Mouse (Mus musculus) liver, embryonic 13.5 days (tissue): ENCODE results near the gene Vgf. TPM values are rescaled to one million over a fixed set of nuclear protein-coding genes. Genes with fewer than 3 reads are reported as not detected.

Source experiments
- ATAC-seq: fragments of 200-750 bp; cut with Nextera tagmentation; 2 replicates; pipeline ENCODE4 v1.8.0; 2017; ENCODE audit warnings: low read depth, mild to moderate bottlenecking, moderate number of reproducible peaks, moderate library complexity
- DNase-seq: peaks from one replicate; pipeline ENCODE4 v3.0.0; 2022
- H3K27ac ChIP-seq: fragments of 300-500 bp; sonication (generic); 2 replicates; pipeline ENCODE4 v1.5.1; 2015; ENCODE audit warnings: moderate library complexity, mild to moderate bottlenecking, inconsistent platforms
- H3K27me3 ChIP-seq: fragments of 300-500 bp; sonication (generic); 2 replicates; pipeline ENCODE4 v1.6.1; 2015; ENCODE audit warnings: mild to moderate bottlenecking, inconsistent platforms
- H3K36me3 ChIP-seq: fragments of 300-500 bp; sonication (generic); 2 replicates; pipeline ENCODE4 v1.6.1; 2015; ENCODE audit warnings: mild to moderate bottlenecking, inconsistent platforms
- H3K4me1 ChIP-seq: fragments of 300-500 bp; sonication (generic); replicated peaks from 2 replicates; pipeline ENCODE4 v1.6.1; 2015; ENCODE audit warnings: inconsistent platforms
- H3K4me2 ChIP-seq: fragments of 300-500 bp; sonication (generic); 2 replicates; pipeline ENCODE4 v1.6.1; 2015; ENCODE audit warnings: inconsistent platforms, mild to moderate bottlenecking, moderate library complexity
- H3K4me3 ChIP-seq: fragments of 300-500 bp; sonication (generic); replicated peaks from 2 replicates; pipeline ENCODE4 v1.5.1; 2015; ENCODE audit warnings: mild to moderate bottlenecking, inconsistent platforms
- H3K9ac ChIP-seq: fragments of 300-500 bp; sonication (generic); 2 replicates; pipeline ENCODE4 v1.6.1; 2015; ENCODE audit warnings: mild to moderate bottlenecking, inconsistent platforms
- H3K9me3 ChIP-seq: fragments of 300-500 bp; sonication (generic); replicated peaks from 2 replicates; pipeline ENCODE4 v1.6.1; 2016; ENCODE audit warnings: inconsistent platforms
- WGBS: fragments of 180-500 bp; shearing (Covaris S2); methylation state at CpG from one replicate; pipeline ENCODE4 v1.1.7; 2015; ENCODE audit not compliant: insufficient replicate concordance; 5-methylcytosine and 5-hydroxymethylcytosine counted together
- polyA plus RNA-seq: library from polyadenylated mRNA; unstranded; fragments of >200 nt; fragmentation: Nextera tagmentation; extraction: Ambion mirVana; gene quantifications from 2 replicates; pipeline ENCODE4 v1.2.1, GENCODE M21; 2015

The Vgf gene
- polyA plus RNA-seq, 1 experiment from 2014 or later: not detected

- Histone ChIP-seq H3K36me3 (peaks cover under 1% of the 10 kb centered on the region; the same call in 1 of the 2 replicates), H3K9ac (no peak overlapping the region), H3K9me3 (no peaks in the 10 kb centered on the region), H3K27ac (no peak overlapping the region), H3K27me3 (peaks cover 78% of the 10 kb centered on the region), H3K4me1 (peaks cover 53% of the 10 kb centered on the region), H3K4me2 (peak overlapping the region; percentile 68), H3K4me3 (peak overlapping the region; percentile 45; the same call in 1 of the 2 replicates)
- ATAC-seq (no peak), DNase-seq (no peak)
- WGBS: 14% methylated on average over 22 of the region's 22 CpGs
These were observed 4.2 kb downstream of the Vgf start for GRCm38 (mm10) chr5:137030416-137030810.

GRCm38 (mm10) chr5:137031076-137032032, 5.2 kb downstream of the Vgf start:
- Histone ChIP-seq H3K9me3 (no peaks in the 10 kb centered on the region), H3K4me2 (peak overlapping the region; percentile 87), H3K4me3 (peak overlapping the region; percentile 59), H3K36me3 (peaks cover 10% of the 10 kb centered on the region), H3K27me3 (peaks cover 69% of the 10 kb centered on the region), H3K4me1 (peaks cover 50% of the 10 kb centered on the region), H3K9ac (0 out of 2 replicates have a peak overlapping the region, but pooled peaks have one; percentile 6), H3K27ac (no peak overlapping the region)
- DNase-seq (no peak), ATAC-seq (no peak)
- WGBS: 2% methylated on average over 78 of the region's 78 CpGs

- peaks cover 62% of the 10 kb centered on the region for H3K27me3 ChIP-seq
- peaks cover 16% of the 10 kb centered on the region for H3K36me3 ChIP-seq
- no peaks in the 10 kb centered on the region for H3K9me3 ChIP-seq
- peaks cover 50% of the 10 kb centered on the region for H3K4me1 ChIP-seq
- peak overlapping the region; percentile 87 for H3K4me2 ChIP-seq
- H3K9ac ChIP-seq: 0 out of 2 replicates have a peak overlapping the region, but pooled peaks have one; percentile 6
- no peak for ATAC-seq
- WGBS: under 1% methylated on average over 33 of the region's 33 CpGs
- peak overlapping the region; percentile 59 for H3K4me3 ChIP-seq
- peak; percentile 9 for DNase-seq
- H3K27ac ChIP-seq: no peak overlapping the region
These were observed 5.8 kb downstream of the Vgf start for GRCm38 (mm10) chr5:137032033-137032421.

- peak; percentile 87 for ATAC-seq
- peaks cover 50% of the 10 kb centered on the region for H3K4me1 ChIP-seq
- peak overlapping the region; percentile 59 for H3K4me3 ChIP-seq
- peak overlapping the region; percentile 43; the same call in 1 of the 2 replicates for H3K27ac ChIP-seq
- H3K4me2 ChIP-seq: peak overlapping the region; percentile 87
- peak; percentile 91 for DNase-seq
- H3K9ac ChIP-seq: peak overlapping the region; percentile 68
- peaks cover 22% of the 10 kb centered on the region for H3K36me3 ChIP-seq
- WGBS: under 1% methylated on average over 48 of the region's 49 CpGs
- H3K9me3 ChIP-seq: no peaks in the 10 kb centered on the region
- H3K27me3 ChIP-seq: peaks cover 56% of the 10 kb centered on the region
These were observed 6.5 kb downstream of the Vgf start for GRCm38 (mm10) chr5:137032641-137033074.

DNA sequence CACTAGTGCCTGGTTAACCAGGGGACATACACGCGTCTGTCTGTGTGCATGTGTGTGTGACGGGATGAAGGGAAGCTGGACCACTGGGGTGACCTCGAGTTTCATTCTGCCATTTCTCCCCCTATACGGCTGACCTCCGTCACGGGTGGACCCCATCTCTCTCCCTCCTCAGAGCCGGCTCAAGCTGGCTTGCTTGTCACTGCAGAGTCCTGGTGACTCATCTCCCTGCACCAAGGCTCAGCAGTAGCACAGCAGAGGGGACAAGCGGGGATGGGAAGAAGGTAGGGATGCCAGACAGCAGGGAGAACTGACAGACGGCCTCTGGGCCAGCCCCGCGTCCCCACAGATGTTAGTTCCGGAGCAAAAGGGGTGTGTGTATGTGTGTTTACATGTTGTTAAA, 10.0 kb downstream of the Vgf start:
- WGBS: 81% methylated on average over 13 of the region's 13 CpGs
- H3K27ac ChIP-seq: no peak overlapping the region
- H3K27me3 ChIP-seq: peaks cover 20% of the 10 kb centered on the region
- H3K9me3 ChIP-seq: no peaks in the 10 kb centered on the region
- no peak overlapping the region for H3K4me2 ChIP-seq
- H3K36me3 ChIP-seq: peaks cover 55% of the 10 kb centered on the region
- ATAC-seq (no peak), DNase-seq (no peak)
- peaks cover 28% of the 10 kb centered on the region for H3K4me1 ChIP-seq
- H3K4me3 ChIP-seq: no peak overlapping the region
- no peak overlapping the region for H3K9ac ChIP-seq

DNA sequence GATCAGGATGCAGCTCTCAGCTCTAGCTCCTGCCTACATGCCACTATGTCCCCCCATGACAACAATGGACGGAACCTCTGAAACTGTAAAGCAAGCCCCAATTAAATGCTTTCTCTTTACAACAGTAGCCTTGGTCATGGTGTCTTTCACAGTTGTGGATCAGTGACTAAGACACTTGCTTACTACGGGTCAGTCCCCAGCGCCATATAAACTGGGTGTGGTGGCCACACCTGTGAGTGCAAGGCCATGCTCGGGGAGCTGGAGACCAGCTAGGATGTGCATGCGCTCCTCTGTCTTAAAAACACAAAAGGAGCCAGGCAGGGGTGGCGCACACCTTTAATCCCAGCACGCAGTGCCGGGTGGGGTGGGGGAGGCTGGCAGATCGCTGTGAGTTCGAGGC, 13.3 kb downstream of the Vgf start:
- DNase-seq (no peak), ATAC-seq (no peak)
- Histone ChIP-seq H3K36me3 (peaks cover 76% of the 10 kb centered on the region), H3K4me1 (peaks cover 1% of the 10 kb centered on the region; the same call in 1 of the 2 replicates), H3K9me3 (no peaks in the 10 kb centered on the region), H3K27me3 (no peaks in the 10 kb centered on the region), H3K4me2 (no peak overlapping the region), H3K4me3 (no peak overlapping the region), H3K27ac (no peak overlapping the region), H3K9ac (no peak overlapping the region)
- 88% methylated on average over 10 of the region's 10 CpGs for WGBS

- H3K4me3 ChIP-seq: no peak overlapping the region
- no peaks in the 10 kb centered on the region for H3K27me3 ChIP-seq
- no peak overlapping the region for H3K4me2 ChIP-seq
- peaks cover 21% of the 10 kb centered on the region for H3K4me1 ChIP-seq
- WGBS: 80% methylated on average over 10 of the region's 10 CpGs
- ATAC-seq: no peak
- no peak overlapping the region for H3K9ac ChIP-seq
- no peak for DNase-seq
- no peak overlapping the region for H3K27ac ChIP-seq
- no peaks in the 10 kb centered on the region for H3K9me3 ChIP-seq
- peaks cover 65% of the 10 kb centered on the region for H3K36me3 ChIP-seq
These were observed 15.2 kb downstream of the Vgf start for GRCm38 (mm10) chr5:137041442-137041841.

- DNase-seq (no peak), ATAC-seq (no peak)
- Histone ChIP-seq H3K36me3 (peaks cover 40% of the 10 kb centered on the region), H3K9me3 (no peaks in the 10 kb centered on the region), H3K4me1 (peaks cover 22% of the 10 kb centered on the region), H3K27ac (no peak overlapping the region), H3K9ac (no peak overlapping the region), H3K27me3 (peaks cover 9% of the 10 kb centered on the region; the same call in 1 of the 2 replicates), H3K4me3 (no peak overlapping the region), H3K4me2 (no peak overlapping the region)
- WGBS: 87% methylated on average over 7 of the region's 7 CpGs
These were observed 17.8 kb downstream of the Vgf start for GRCm38 (mm10) chr5:137043997-137044396.

- Histone ChIP-seq H3K9ac (peak within 1 kb of the TSS; percentile 86), H3K27me3 (peaks cover 9% of the 10 kb centered on the region; the same call in 1 of the 2 replicates), H3K9me3 (no peaks in the 10 kb centered on the region), H3K27ac (peak within 1 kb of the TSS; percentile 77), H3K4me3 (peak within 1 kb of the TSS; percentile 82), H3K4me2 (peak within 1 kb of the TSS; percentile 93), H3K36me3 (peaks cover 24% of the 10 kb centered on the region), H3K4me1 (peaks cover 22% of the 10 kb centered on the region)
- ATAC-seq: peak; percentile 87
- WGBS: under 1% methylated on average over 48 of the region's 48 CpGs
- peak; percentile 92 for DNase-seq
These were observed 19.5 kb downstream of the Vgf start, which contains the start of gene Ap1s1 for GRCm38 (mm10) chr5:137045402-137046323. Ap1s1 (minus strand) TSS chr5:137046135.

DNA sequence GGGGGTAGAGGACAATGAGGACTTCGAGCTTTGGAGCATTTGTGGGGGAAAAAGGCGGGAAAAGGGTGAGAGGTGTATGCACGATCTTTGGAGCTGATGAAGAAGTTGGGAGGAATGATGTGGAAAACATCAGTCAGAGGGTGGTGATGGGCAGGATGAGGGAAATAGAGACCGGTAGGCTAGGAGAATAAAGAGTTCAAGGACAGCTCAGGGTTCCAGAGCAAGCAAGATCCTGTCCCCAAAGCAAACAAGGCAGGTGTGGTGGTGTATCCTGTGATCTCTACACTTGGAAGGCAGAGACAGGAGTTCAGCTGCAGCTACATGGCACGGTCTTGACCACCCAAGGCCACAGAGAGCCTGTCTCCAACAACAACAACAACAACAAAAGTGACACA, 20.1 kb downstream of the Vgf start:
- peaks cover 20% of the 10 kb centered on the region for H3K36me3 ChIP-seq
- peaks cover 9% of the 10 kb centered on the region; the same call in 1 of the 2 replicates for H3K27me3 ChIP-seq
- no peak for DNase-seq
- WGBS: 26% methylated on average over 5 of the region's 5 CpGs
- H3K4me1 ChIP-seq: peaks cover 22% of the 10 kb centered on the region
- H3K9me3 ChIP-seq: no peaks in the 10 kb centered on the region
- H3K4me2 ChIP-seq: peak overlapping the region; percentile 93
- H3K27ac ChIP-seq: no peak overlapping the region
- peak overlapping the region; percentile 82 for H3K4me3 ChIP-seq
- 0 out of 2 replicates have a peak, but pooled peaks have one; percentile 4 for ATAC-seq
- no peak overlapping the region for H3K9ac ChIP-seq

DNA sequence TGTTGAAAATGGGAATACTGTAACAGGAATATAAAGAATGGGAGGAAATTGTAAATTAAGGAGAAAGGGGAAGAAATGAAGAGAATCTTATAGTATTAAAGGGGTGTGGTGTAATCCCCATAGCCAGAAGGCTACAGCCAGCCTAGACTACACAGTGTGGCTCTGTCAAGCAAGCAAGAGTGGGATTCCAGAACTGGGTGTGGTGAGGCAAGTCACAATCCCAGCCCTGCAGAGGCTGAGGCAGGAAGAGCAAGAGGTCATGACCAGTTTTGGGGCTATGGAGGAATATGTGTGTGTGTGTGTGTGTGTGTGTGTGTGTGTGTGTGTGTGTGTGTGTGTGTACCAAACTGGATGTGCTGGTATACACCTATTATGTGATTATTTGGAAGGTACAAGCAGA, 20.8 kb downstream of the Vgf start:
- Histone ChIP-seq H3K9ac (no peak overlapping the region), H3K27me3 (peaks cover 9% of the 10 kb centered on the region; the same call in 1 of the 2 replicates), H3K4me3 (no peak overlapping the region), H3K4me1 (peaks cover 22% of the 10 kb centered on the region), H3K9me3 (no peaks in the 10 kb centered on the region), H3K4me2 (no peak overlapping the region), H3K36me3 (peaks cover 13% of the 10 kb centered on the region), H3K27ac (no peak overlapping the region)
- ATAC-seq: no peak
- DNase-seq: no peak
